Mouse (Mus musculus): ENCODE results near the gene Rack1.

DNA sequence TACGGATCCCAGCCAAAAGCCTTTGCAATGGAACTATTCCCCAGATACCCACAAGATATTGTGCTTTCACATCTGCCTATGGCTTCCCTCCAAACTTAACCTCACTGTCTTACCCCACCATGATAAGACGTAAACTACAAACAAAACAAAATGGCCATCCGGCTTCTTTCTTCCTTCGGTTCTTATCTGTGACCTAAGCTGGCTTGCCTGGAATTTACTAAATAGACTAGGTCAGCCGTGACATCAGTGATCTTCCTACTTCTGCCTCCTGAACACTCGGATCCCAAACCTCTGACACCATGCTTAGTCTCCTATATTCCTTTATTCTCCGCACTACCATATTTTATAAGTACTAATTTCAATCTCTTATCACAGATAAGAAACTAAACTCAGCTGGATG lies 1.8 kb upstream of the Rack1 start:
- TF ChIP-seq POLR2A (IDR thresholded peaks at IDR 0.05; ENCODE audit: borderline replicate concordance, insufficient read depth, low read length) (no peak), CTCF (IDR thresholded peaks at IDR 0.05; ENCODE audit: borderline replicate concordance, insufficient read depth, low read depth, low read length) (no peak)
